Mouse (Mus musculus): Measurements from ENCODE around the gene Supt4a. TPM values are rescaled to one million over a fixed set of nuclear protein-coding genes. Genes with fewer than 3 reads are reported as not detected.

Supt4a gene
- polyA plus RNA-seq (2015; fragmentation: Nextera tagmentation; extraction: Ambion mirVana): 168 and 177 TPM in 2 replicates

DNA sequence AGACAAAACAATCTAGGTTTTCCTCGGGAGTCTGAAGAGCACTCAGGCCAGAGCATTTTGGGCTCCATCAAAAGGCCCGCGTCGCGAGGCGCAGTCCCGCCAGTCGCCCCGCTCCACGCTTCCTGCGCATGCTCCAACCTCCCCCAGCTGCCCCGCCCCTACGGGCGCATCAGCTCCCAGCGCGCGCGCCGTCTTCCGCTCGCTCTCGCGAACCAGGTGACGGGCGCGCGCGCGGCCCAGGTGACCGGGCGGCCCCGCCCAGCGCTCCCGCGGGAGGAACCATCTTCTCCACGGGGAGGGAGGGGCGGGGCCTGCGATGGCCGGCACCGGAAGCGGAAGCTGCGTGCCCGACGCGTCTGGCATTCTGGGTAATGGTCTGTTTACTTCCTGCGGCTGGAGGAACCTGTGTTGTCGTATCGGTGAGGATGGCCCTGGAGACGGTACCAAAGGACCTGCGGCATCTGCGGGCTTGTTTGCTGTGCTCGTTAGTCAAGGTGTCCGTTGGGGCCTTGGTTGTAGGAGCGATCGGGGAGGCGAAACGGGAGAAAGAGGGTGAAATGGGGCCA lies at the start of gene Supt4a:
Gene Supt4a, plus strand, starts transcription at position 378 of the 566 bp plus-strand sequence.
- Histone ChIP-seq H3K27ac (peak within 1 kb of the TSS; percentile 78), H3K9ac (peak within 1 kb of the TSS; percentile 72), H3K4me3 (peak within 1 kb of the TSS; percentile 70), H3K4me2 (peak within 1 kb of the TSS; percentile 94), H3K4me1 (peaks cover 31% of the 10 kb centered on the region), H3K27me3 (peaks cover 14% of the 10 kb centered on the region), H3K9me3 (replicated peaks) (no peaks in the 10 kb centered on the region), H3K36me3 (ENCODE audit: poor library complexity, severe bottlenecking) (peaks cover 32% of the 10 kb centered on the region)
- WGBS: under 1% methylated on average over 56 of the region's 57 CpGs
- ATAC-seq: peak; percentile 93

DNA sequence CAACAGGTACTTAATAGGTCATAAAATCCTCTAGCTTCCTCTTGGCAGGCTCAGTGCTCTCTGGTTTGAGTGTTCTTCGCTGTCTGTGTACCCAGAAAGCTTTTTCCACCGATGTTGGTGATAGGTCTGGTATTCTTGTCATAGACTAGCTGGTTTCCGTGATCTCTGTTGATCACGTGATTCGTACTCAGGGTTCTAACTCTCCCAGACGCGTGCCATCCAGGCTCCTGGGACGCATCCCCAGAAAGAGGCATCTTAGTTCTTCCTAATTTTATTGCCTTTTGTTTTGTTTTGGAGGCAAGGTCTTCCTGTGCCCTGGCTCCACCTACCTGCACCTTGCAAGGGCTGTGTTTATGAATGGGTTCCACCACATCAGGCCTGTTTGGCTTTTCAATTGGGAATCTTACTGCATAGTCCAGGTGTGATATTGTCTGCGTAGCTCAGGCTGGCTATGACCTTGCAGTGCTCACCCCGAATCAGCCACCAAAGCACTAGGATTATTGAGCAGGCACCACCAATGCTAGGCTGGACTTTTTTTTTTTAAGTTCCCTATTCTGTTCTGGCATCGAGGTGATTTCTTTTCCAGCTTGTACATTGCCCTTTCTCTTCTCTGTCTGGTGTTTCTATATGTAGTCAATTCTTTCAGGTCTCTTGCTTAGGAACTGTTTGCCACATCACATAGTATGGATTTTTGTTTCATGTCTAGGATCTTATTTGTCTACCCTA lies 48.7 kb upstream of the Supt4a start:
- Histone ChIP-seq H3K4me3 (no peak overlapping the region), H3K9ac (no peak overlapping the region), H3K27me3 (no peaks in the 10 kb centered on the region), H3K27ac (peak overlapping the region; percentile 57; the same call in 1 of the 2 replicates), H3K9me3 (replicated peaks) (no peaks in the 10 kb centered on the region), H3K4me1 (peaks cover 22% of the 10 kb centered on the region), H3K36me3 (ENCODE audit: poor library complexity, severe bottlenecking) (no peaks in the 10 kb centered on the region), H3K4me2 (no peak overlapping the region)
- no peak for ATAC-seq
- 90% methylated on average over 11 of the region's 11 CpGs for WGBS

DNA sequence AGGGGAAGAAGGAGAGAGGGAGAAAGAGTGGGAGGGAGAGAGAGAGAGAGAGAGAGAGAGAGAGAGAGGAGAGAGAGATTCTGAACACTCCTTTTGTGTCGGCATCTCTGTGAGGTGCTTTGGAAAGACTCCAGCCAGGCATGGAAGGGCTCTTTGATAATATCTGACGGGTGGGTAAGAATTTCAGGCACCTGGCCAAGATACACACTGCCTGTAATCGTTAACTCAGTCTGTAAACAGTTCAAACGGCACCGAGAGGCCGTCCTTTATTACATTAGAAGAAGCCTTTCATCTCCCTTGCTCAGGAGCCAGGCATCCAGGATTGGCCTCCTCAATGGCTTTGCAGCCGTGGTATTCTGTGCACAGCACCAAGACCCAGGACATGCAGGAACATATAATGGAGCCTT lies 47.9 kb upstream of the Supt4a start:
- H3K27me3 ChIP-seq: no peaks in the 10 kb centered on the region
- peaks cover 22% of the 10 kb centered on the region for H3K4me1 ChIP-seq
- 19% methylated on average over 7 of the region's 7 CpGs for WGBS
- H3K4me3 ChIP-seq: no peak overlapping the region
- H3K9ac ChIP-seq: peak overlapping the region; percentile 3; the same call in 1 of the 2 replicates
- H3K27ac ChIP-seq: peak overlapping the region; percentile 57; the same call in 1 of the 2 replicates
- peak; percentile 19; the same call in 1 of the 2 replicates for ATAC-seq
- H3K36me3 ChIP-seq (ENCODE audit: poor library complexity, severe bottlenecking): no peaks in the 10 kb centered on the region
- no peaks in the 10 kb centered on the region for H3K9me3 ChIP-seq (replicated peaks)
- H3K4me2 ChIP-seq: peak overlapping the region; percentile 21; the same call in 1 of the 2 replicates

DNA sequence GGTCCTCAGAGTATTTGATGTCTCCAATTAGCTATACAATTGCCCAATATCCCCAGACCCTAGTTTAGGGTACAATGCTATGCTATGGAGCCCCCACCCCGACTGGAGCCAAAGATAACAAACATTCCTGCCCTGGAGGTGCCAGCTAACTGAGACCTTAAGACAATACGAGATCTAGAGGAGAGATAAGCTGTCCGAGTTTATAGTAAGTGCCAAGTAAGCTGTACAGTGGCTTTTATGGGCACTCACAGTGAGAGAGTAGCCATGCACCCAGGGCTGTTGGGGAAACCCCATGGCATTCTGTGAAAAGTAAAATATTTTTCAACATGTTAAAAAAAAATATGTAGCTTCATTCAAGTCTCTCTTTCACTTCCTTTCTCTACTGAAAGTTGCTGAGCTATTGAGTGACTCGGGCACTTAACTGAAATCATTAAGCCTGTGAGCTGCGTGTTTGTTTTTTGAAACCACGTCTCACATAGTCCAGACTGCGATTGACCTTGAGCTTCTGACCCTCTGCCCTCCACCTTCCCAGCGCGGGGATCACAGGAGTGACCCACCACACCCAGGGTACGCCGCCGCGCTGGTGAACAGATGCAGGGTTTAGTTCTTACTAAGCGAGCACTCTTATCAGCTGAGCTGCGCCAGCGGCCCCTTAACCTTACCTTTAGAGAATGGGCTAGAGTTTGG lies 47.2 kb upstream of the Supt4a start:
- Histone ChIP-seq H3K4me2 (peak overlapping the region; percentile 21; the same call in 1 of the 2 replicates), H3K4me3 (no peak overlapping the region), H3K27me3 (no peaks in the 10 kb centered on the region), H3K4me1 (peaks cover 22% of the 10 kb centered on the region), H3K9me3 (replicated peaks) (no peaks in the 10 kb centered on the region), H3K9ac (0 out of 2 replicates have a peak overlapping the region, but pooled peaks have one; percentile 3), H3K27ac (peak overlapping the region; percentile 57), H3K36me3 (ENCODE audit: poor library complexity, severe bottlenecking) (no peaks in the 10 kb centered on the region)
- WGBS: 74% methylated on average over 16 of the region's 16 CpGs
- ATAC-seq: no peak

DNA sequence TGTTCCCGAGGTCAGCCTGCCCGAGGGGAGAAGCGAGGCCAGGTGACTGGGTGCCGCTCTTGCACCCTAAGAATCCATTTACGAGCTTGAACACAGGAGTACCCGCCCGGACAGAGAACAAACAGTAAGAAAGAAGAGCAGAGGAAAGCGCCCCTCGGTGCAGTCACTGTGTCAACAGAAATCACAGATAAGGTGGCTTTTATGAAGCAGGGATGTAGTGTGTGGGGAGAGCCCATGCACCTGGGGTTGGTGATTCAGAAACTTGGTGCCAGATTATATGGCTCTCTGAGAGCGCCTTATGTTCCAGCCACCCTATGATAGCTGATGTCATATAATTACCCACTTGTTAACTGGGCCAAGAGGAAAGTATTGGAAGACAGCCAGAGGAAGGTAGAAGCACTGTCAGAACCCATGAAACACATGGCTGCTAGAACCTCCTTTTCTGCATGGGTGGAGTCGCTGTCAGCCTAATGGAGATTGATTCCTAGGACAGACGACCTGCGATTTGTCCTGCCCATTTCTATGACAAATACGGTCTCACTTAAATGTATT lies 40.1 kb upstream of the Supt4a start:
- H3K27me3 ChIP-seq: no peaks in the 10 kb centered on the region
- no peaks in the 10 kb centered on the region for H3K4me1 ChIP-seq
- no peak overlapping the region for H3K4me2 ChIP-seq
- 86% methylated on average over 14 of the region's 14 CpGs for WGBS
- H3K36me3 ChIP-seq (ENCODE audit: poor library complexity, severe bottlenecking): no peaks in the 10 kb centered on the region
- H3K9ac ChIP-seq: no peak overlapping the region
- H3K9me3 ChIP-seq (replicated peaks): no peaks in the 10 kb centered on the region
- H3K27ac ChIP-seq: no peak overlapping the region
- H3K4me3 ChIP-seq: no peak overlapping the region
- ATAC-seq: no peak

DNA sequence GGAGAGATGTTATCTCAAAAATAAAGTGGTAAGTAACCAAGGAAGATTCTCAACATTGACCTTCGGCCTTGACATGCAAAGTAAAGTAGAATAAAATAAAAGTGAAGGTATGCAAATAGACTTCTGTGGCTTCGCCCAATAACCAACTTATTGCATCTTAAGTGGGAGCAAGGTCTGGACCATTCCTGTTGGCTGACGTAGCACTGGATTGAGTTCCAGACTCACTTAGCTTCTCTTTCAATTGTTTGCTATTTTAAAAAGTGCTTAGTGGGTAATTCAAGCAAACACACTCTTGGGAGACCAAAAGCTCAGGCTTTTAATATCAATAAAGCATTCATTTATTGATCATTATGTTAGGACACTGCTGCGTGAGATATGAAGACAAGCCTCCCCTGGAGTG lies 39.2 kb upstream of the Supt4a start:
- Histone ChIP-seq H3K27ac (no peak overlapping the region), H3K9ac (no peak overlapping the region), H3K36me3 (ENCODE audit: poor library complexity, severe bottlenecking) (no peaks in the 10 kb centered on the region), H3K4me2 (no peak overlapping the region), H3K4me3 (no peak overlapping the region), H3K27me3 (no peaks in the 10 kb centered on the region), H3K9me3 (replicated peaks) (no peaks in the 10 kb centered on the region), H3K4me1 (no peaks in the 10 kb centered on the region)
- ATAC-seq: no peak
- 85% methylated on average over 4 of the region's 4 CpGs for whole genome bisulfite sequencing

DNA sequence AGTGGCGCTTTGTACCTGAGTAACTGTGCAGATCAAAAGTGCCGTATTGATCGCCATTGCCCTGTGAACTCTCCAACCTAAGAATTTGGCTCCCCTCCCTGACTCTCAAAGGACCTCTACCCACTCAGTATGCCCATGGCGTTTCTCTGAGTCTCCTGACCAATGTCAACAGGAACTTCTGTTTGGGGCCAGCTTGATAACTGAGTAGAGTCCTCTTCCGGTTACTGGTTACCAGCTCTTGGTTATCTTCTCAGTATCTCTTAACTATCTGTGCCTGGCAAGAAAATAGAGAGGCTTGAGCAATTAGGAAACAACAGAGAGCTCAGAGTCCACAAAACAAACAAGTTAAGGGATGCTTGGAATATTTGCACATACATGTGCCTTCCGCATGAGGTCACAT lies 36.2 kb upstream of the Supt4a start:
- no peaks in the 10 kb centered on the region for H3K36me3 ChIP-seq (ENCODE audit: poor library complexity, severe bottlenecking)
- H3K4me1 ChIP-seq: no peaks in the 10 kb centered on the region
- H3K4me3 ChIP-seq: no peak overlapping the region
- ATAC-seq: no peak
- no peaks in the 10 kb centered on the region for H3K27me3 ChIP-seq
- WGBS: 88% methylated on average over 6 of the region's 6 CpGs
- H3K9me3 ChIP-seq (replicated peaks): no peaks in the 10 kb centered on the region
- no peak overlapping the region for H3K27ac ChIP-seq
- H3K4me2 ChIP-seq: no peak overlapping the region
- H3K9ac ChIP-seq: no peak overlapping the region

DNA sequence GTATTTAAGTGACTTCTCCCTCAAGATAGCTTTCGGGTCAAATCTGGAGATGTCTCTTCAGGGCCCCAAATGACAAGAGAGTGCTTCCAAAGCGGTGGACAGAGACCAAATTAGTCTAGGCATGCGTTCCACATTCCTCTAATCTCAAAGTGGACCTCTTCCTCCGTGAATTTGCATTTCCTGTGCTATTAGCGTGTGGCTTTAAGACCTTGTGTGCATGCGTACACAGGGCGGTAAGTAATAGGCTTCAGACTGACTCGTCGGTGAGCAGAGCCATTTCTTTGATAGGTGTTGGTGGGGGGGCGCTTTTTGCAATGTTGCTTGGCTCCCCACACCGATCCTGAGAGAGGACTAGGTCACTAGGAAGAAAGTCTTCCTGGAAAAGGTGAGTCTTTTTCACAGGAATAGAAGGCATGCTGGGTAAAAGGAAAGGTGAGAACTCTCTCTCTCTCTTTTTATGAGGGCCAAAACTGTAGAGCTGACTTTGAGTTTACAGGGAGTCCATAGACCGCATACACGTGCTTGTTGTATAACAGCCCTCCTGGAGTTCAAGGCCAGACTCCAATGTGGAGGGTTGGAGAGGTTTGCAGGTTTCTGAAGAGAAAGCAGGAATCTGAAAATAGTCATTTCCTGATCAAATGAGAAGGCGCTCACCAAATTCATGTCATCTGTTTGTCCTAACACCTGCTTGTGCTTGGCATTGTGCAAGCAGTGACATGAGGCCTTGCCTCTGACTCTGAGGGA lies 35.3 kb upstream of the Supt4a start:
- Histone ChIP-seq H3K9ac (no peak overlapping the region), H3K36me3 (ENCODE audit: poor library complexity, severe bottlenecking) (no peaks in the 10 kb centered on the region), H3K4me1 (no peaks in the 10 kb centered on the region), H3K27ac (no peak overlapping the region), H3K27me3 (no peaks in the 10 kb centered on the region), H3K4me3 (no peak overlapping the region), H3K9me3 (replicated peaks) (no peaks in the 10 kb centered on the region), H3K4me2 (no peak overlapping the region)
- WGBS: 87% methylated on average over 14 of the region's 14 CpGs
- no peak for ATAC-seq

DNA sequence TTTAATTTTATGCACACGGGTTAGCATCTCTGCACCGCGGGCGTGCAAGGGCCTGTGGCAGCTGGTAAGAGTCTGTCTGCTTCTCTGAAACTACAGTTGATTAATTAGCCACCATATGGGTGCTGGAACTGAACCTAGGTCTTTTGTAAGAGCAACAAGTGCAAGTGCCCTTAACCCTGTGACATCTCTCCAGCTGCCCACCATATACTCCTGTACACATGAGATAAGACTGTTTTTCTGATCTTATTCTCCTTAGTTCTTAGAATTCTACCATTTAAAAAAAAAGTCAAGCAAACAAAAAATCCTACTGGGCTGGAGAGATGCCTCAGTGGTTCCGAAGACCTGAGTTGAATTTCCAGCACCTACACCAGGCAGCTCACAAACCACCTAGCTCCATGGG lies 33.7 kb upstream of the Supt4a start:
- H3K9me3 ChIP-seq (replicated peaks): no peaks in the 10 kb centered on the region
- H3K36me3 ChIP-seq (ENCODE audit: poor library complexity, severe bottlenecking): no peaks in the 10 kb centered on the region
- 93% methylated on average over 5 of the region's 5 CpGs for WGBS
- ATAC-seq: no peak
- no peak overlapping the region for H3K27ac ChIP-seq
- no peak overlapping the region for H3K4me2 ChIP-seq
- no peak overlapping the region for H3K4me3 ChIP-seq
- H3K27me3 ChIP-seq: no peaks in the 10 kb centered on the region
- no peaks in the 10 kb centered on the region for H3K4me1 ChIP-seq
- H3K9ac ChIP-seq: no peak overlapping the region

DNA sequence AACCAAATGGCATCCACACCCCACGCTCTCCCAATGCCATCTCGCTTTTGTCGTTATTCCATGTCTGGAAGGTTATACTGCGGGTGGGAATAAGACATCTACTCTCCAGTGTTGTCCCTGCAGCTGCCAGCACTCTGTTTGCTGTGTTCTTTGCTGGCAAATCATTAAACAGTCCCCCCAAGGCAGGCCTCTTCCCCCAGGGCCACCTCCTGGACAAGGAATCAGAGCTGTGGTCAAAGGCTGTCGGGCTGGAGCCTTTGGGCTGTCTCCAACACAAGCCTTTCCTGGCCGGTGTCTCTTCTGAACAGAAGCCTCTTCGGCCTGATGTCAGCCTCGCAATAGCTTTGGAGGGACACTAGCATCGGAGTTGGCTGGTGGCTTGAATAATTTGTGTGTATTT lies 33.1 kb upstream of the Supt4a start:
- Histone ChIP-seq H3K4me2 (no peak overlapping the region), H3K4me3 (no peak overlapping the region), H3K27ac (no peak overlapping the region), H3K9ac (no peak overlapping the region), H3K4me1 (no peaks in the 10 kb centered on the region), H3K36me3 (ENCODE audit: poor library complexity, severe bottlenecking) (no peaks in the 10 kb centered on the region), H3K9me3 (replicated peaks) (no peaks in the 10 kb centered on the region), H3K27me3 (peaks cover 3% of the 10 kb centered on the region)
- WGBS: 93% methylated on average over 9 of the region's 9 CpGs
- ATAC-seq: no peak

DNA sequence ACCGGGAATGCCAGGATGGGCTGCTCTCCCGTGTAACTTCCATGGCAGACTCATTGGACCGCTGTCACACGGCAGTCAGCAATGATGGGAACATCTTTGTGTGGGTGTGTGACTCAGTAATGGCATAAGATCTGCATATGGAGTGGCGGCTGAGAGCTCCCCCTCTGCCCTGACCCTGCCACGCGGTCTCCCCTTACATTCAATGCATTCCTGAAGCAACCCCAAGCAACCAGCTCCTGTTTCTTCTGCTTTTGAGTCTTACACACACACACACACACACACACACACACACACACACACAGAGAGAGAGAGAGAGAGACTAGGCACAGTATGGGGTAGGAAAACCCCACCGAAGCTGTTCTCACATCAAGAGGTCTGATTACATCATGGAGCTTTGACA lies 29.8 kb upstream of the Supt4a start:
- Histone ChIP-seq H3K36me3 (ENCODE audit: poor library complexity, severe bottlenecking) (no peaks in the 10 kb centered on the region), H3K9ac (no peak overlapping the region), H3K4me2 (no peak overlapping the region), H3K27ac (no peak overlapping the region), H3K4me1 (peaks cover 12% of the 10 kb centered on the region), H3K9me3 (replicated peaks) (no peaks in the 10 kb centered on the region), H3K27me3 (peaks cover 16% of the 10 kb centered on the region), H3K4me3 (no peak overlapping the region)
- 29% methylated on average over 8 of the region's 8 CpGs for WGBS
- ATAC-seq: no peak

Data from forebrain, embryonic 13.5 days (tissue).